Mouse (Mus musculus): Measurements from ENCODE around the gene Slc19a3. TPM values are rescaled to one million over a fixed set of nuclear protein-coding genes. Genes with fewer than 3 reads are reported as not detected.

Gene Slc19a3
- polyA plus RNA-seq (2017; shearing (Covaris generic)): not detected

GRCm38 (mm10) chr1:83038109-83038672 lies at the start of gene Slc19a3:
TSS of gene Slc19a3 (minus strand) at chr1:83038448.

DNA sequence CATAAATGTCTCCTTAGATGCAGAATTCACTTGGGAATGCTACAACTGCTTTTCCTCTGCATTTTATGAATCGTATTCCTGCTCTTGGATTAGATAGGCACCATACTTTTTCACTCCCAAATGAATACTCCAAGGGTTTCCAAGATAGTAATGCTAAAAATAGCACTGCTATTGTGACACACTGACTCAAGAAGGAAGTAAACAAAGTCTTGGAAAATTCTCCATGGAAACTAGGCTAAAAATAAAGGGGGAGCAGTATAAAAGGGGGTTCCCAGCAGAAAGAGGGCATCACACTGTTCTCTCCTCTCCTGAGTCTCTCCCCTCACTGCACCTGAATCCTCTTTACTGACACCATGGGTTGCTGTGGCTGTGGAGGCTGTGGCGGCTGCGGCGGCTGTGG lies 22.4 kb upstream of the Slc19a3 start, which contains the start of gene Krtap28-13:
Gene Krtap28-13 (plus strand): TSS at position 288 of the 400 bp plus-strand sequence.

GRCm38 (mm10) chr1:83059278-83059677 lies 21.0 kb upstream of the Slc19a3 start, which contains the start of gene A030005K14Rik:
TSS of gene A030005K14Rik (minus strand) at chr1:83059378.

DNA sequence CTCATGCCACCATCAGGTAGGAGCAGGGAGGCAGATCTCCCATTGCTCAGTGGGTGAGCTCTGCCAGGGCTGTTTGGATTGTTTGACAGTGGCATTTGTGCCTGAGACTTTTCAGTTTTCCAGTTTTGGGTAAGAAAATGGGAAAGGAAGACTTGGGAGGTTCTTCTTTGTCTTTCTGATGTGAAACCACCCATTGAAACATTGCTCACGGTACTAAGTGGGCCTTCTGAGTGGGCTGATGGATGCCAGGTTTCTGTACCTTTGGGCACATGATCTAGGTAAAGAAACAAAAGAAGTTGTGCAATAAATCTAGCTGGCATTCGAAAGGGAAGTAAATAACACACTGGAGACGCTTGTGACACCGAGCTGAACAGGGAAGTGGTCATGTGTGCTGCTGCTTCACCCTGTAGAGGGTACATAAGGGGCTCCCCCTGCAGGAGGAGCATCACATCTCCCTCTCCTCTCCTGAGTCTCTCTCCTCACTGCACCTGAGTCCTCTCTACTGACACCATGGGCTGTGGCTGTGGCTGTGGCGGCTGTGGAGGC lies 6.7 kb upstream of the Slc19a3 start, which contains the start of gene Gm47969:
Gene Gm47969 (plus strand): TSS at position 51 of the 546 bp plus-strand sequence.

DNA sequence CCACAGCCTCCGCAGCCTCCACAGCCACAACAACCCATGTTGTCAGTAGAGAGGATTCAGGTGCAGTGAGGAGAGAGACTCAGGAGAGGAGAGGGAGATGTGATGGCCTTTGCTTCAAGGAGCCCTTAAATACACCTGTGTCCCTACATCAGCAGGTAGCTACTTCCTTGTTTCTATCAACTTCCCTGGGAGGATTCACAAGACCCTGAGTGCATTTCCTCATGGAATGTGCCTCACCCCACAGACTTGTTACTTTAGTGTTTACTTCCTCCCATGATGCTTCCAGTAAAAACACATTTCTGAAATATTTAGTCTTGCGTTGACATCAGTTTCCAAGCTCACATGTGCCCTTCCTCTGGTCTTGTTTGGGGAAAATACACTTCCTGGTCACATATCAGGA lies 4.1 kb upstream of the Slc19a3 start, which contains the start of gene Krtap28-10:
Gene Krtap28-10 (minus strand): TSS at position 101 of the 400 bp plus-strand sequence.

DNA sequence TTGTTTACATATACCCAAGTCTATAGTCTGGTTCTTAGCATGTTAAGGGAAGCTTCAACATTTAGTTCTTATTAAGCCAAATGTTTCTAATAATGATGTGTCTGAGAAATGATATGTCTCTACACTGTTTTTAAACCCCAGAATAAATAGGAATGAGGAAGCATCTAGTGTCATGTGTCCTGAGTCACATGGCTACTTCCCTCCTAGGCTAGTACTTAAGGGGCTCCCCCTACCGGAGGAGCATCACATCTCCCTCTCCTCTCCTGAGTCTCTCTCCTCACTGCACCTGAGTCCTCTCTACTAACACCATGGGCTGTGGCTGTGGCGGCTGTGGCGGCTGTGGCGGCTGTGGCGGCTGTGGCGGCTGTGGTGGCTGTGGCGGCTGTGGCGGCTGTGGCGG lies 37.9 kb downstream of the Slc19a3 start, which contains the start of gene Gm47959:
Gene Gm47959 (plus strand): TSS at position 243 of the 400 bp plus-strand sequence.

Other genes starting within 250 kb of the Slc19a3 start
- gene Agfg1, start 199.0 kb downstream of the Slc19a3 start, polyA plus RNA-seq (2017; shearing (Covaris generic)): 100 to 1,000 TPM; 171 to 264 TPM
- under 1 TPM in 1 of 2 experiments, not detected in 1; 0.50 TPM for gene A030005L19Rik, start 125.1 kb downstream of the Slc19a3 start, polyA plus RNA-seq (2017; shearing (Covaris generic))
- gene A030014E15Rik, start 113.5 kb downstream of the Slc19a3 start, polyA plus RNA-seq (2017; shearing (Covaris generic)): not detected
- not detected for gene Gm6217, start 107.0 kb downstream of the Slc19a3 start, polyA plus RNA-seq (2017; shearing (Covaris generic))
- gene A030003K21Rik, start 95.1 kb downstream of the Slc19a3 start, polyA plus RNA-seq (2017; shearing (Covaris generic)): not detected
- gene Gm7544, start 82.4 kb downstream of the Slc19a3 start, polyA plus RNA-seq (2017; shearing (Covaris generic)): 1 to 10 TPM in 1 of 2 experiments, not detected in 1; 1.4 TPM
- not detected for gene Gm47955, start 78.2 kb downstream of the Slc19a3 start, polyA plus RNA-seq (2017; shearing (Covaris generic))
- 1 to 10 TPM in 1 of 2 experiments, not detected in 1; 1.0 TPM for gene Gm47959, start 37.9 kb downstream of the Slc19a3 start, polyA plus RNA-seq (2017; shearing (Covaris generic))
- gene Krtap28-10, start 4.0 kb upstream of the Slc19a3 start, polyA plus RNA-seq (2017; shearing (Covaris generic)): not detected
- gene Gm47969, start 6.5 kb upstream of the Slc19a3 start, polyA plus RNA-seq (2017; shearing (Covaris generic)): under 1 TPM in 1 of 2 experiments, not detected in 1; 0.46 TPM
- gene A030005K14Rik, start 20.9 kb upstream of the Slc19a3 start, polyA plus RNA-seq (2017; shearing (Covaris generic)): under 1 TPM; 0.19 to 0.75 TPM
- gene Krtap28-13, start 22.5 kb upstream of the Slc19a3 start, polyA plus RNA-seq (2017; shearing (Covaris generic)): not detected
- not detected for gene Ccl20, start 78.3 kb upstream of the Slc19a3 start, polyA plus RNA-seq (2017; shearing (Covaris generic))
- gene Daw1, start 121.3 kb upstream of the Slc19a3 start, polyA plus RNA-seq (2017; shearing (Covaris generic)): under 1 TPM in 1 of 2 experiments, not detected in 1; 0.35 TPM

All from inflammation-experienced regulatory T-cells (primary cell).